Mouse (Mus musculus): ENCODE results near the gene Pole2. TPM values are rescaled to one million over a fixed set of nuclear protein-coding genes. Genes with fewer than 3 reads are reported as not detected.

Gene Pole2
- polyA plus RNA-seq, 1 experiment: 1.1 TPM

DNA sequence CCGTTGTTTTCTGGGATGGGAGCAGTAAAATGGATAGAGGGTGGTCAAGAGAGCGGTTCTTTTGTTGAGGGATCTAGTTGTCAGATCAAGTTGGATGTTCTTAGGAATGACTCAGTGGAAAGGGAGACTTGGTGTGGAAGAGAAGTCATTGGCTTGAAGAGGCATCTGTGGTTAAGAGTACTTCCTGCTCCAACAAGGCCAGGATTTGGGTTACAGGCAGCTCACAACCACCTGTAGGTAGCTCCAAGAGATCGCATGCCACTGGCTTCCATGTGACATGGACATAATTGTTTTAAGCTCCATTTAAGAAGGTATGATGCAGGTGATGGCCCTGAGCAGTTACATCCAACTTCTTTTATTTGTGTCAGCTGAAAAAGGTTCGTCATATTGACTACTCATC lies 21.8 kb upstream of the Pole2 start:
- H3K4me1 ChIP-seq (ENCODE audit: control insufficient read depth, insufficient read depth, low read length): no peaks in the 10 kb centered on the region
- 88% methylated on average over 4 of the region's 4 CpGs for WGBS
- H3K27me3 ChIP-seq (ENCODE audit: control insufficient read depth, insufficient read depth, low read length): no peaks in the 10 kb centered on the region

DNA sequence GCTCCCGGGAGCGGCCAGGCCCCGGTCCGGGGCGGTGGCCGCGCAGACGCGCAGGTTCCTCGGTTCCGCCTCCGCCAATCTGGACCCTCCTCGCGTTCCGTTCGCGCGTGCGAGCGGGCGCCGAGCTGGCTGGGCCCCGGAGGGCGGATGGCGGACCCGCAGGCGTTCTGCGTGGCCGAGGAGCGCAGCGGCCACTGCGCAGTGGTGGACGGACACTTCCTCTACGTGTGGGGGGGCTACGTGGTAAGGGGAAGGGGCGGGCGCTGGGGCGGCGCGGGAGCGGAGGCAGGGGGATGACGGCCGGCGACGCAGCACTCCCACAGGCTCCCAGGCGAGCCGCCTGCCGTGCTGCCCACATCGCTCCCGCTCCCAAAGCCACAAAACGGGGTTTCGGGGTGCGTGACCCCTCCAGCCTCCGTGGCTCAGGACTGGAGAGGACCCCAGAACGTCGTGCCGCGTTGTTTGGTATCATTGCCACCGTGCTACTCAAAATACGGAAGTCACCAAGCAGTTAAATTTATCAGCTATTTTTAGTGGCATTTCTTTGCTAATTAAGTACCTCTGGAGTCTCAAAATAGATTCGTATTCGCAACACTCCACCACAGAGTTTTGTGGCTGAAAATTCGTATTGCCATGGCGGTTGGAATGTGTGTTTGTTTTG lies 13.9 kb upstream of the Pole2 start:
- Histone ChIP-seq H3K27ac (ENCODE audit: insufficient read depth, low read length) (peak overlapping the region; percentile 65), H3K4me3 (replicated peaks; ENCODE audit: insufficient read depth, low read depth, low read length) (peak overlapping the region; percentile 96), H3K4me1 (ENCODE audit: control insufficient read depth, insufficient read depth, low read length) (no peaks in the 10 kb centered on the region), H3K27me3 (ENCODE audit: control insufficient read depth, insufficient read depth, low read length) (no peaks in the 10 kb centered on the region)
- TF ChIP-seq CTCF (IDR thresholded peaks at IDR 0.05; ENCODE audit: borderline replicate concordance, insufficient read depth, low read depth, low read length) (no peak), POLR2A (IDR thresholded peaks at IDR 0.05; ENCODE audit: borderline replicate concordance, insufficient read depth, low read length) (peak; percentile 85)
- DNase-seq: peak; percentile 83
- under 1% methylated on average over 61 of the region's 64 CpGs for WGBS

More for the DNA sequence above, 21.8 kb upstream of the Pole2 start:
- no peak for DNase-seq
- H3K27ac ChIP-seq (ENCODE audit: insufficient read depth, low read length): no peak overlapping the region
- no peak overlapping the region for H3K4me3 ChIP-seq (replicated peaks; ENCODE audit: insufficient read depth, low read depth, low read length)
- TF ChIP-seq POLR2A (IDR thresholded peaks at IDR 0.05; ENCODE audit: borderline replicate concordance, insufficient read depth, low read length): no peak
- TF ChIP-seq CTCF (IDR thresholded peaks at IDR 0.05; ENCODE audit: borderline replicate concordance, insufficient read depth, low read depth, low read length): no peak

DNA sequence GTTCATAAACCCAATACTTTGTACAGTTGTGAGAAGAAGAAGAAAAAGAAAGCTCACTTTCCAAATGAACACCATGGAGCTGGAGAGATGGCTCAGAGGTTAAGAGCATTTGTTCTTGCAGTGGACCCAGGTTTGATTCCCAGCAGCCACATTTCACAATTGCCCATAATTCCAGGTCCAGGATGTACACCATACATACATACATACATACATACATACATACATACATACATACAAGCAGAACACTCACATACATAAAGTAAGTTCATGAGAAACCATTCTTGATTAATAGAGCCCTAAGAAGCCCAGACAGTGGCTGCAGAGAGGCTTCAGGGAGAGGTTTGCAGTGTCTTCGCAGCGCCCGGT lies 13.4 kb upstream of the Pole2 start:
- 2% methylated on average over 3 of the region's 3 CpGs for WGBS
- DNase-seq: no peak
- Histone ChIP-seq H3K4me1 (ENCODE audit: control insufficient read depth, insufficient read depth, low read length) (no peaks in the 10 kb centered on the region), H3K27ac (ENCODE audit: insufficient read depth, low read length) (peak overlapping the region; percentile 65), H3K27me3 (ENCODE audit: control insufficient read depth, insufficient read depth, low read length) (no peaks in the 10 kb centered on the region), H3K4me3 (replicated peaks; ENCODE audit: insufficient read depth, low read depth, low read length) (peak overlapping the region; percentile 96)
- TF ChIP-seq POLR2A (IDR thresholded peaks at IDR 0.05; ENCODE audit: borderline replicate concordance, insufficient read depth, low read length) (no peak), CTCF (IDR thresholded peaks at IDR 0.05; ENCODE audit: borderline replicate concordance, insufficient read depth, low read depth, low read length) (no peak)

DNA sequence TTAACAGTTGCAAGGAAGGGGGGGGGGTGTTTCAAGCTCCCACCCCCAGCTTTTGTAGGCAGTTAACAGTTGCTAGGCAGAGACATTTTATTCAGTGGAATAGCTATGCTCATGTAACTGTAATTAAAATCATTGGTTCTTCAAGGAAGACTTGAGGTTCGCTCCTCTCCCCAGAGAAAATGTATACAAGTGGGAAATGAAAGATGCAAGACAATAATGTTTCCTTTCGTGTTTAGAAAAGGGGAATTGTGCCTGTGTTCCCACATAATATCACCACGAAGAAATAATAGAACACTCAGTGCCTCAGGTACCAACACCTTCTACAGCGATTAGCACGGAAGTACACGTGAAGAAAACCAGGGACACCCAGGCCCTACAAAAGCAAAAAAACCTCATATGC lies 12.9 kb upstream of the Pole2 start, which contains the start of gene Klhdc1:
TSS of gene Klhdc1 (plus strand) at position 301 of the 400 bp plus-strand sequence.
- no peak for DNase-seq
- Histone ChIP-seq H3K4me1 (ENCODE audit: control insufficient read depth, insufficient read depth, low read length) (no peaks in the 10 kb centered on the region), H3K4me3 (replicated peaks; ENCODE audit: insufficient read depth, low read depth, low read length) (peak within 1 kb of the TSS; percentile 96), H3K27ac (ENCODE audit: insufficient read depth, low read length) (peak within 1 kb of the TSS; percentile 65), H3K27me3 (ENCODE audit: control insufficient read depth, insufficient read depth, low read length) (no peaks in the 10 kb centered on the region)
- 63% methylated on average over 6 of the region's 6 CpGs for WGBS
- TF ChIP-seq CTCF (IDR thresholded peaks at IDR 0.05; ENCODE audit: borderline replicate concordance, insufficient read depth, low read depth, low read length): no peak

DNA sequence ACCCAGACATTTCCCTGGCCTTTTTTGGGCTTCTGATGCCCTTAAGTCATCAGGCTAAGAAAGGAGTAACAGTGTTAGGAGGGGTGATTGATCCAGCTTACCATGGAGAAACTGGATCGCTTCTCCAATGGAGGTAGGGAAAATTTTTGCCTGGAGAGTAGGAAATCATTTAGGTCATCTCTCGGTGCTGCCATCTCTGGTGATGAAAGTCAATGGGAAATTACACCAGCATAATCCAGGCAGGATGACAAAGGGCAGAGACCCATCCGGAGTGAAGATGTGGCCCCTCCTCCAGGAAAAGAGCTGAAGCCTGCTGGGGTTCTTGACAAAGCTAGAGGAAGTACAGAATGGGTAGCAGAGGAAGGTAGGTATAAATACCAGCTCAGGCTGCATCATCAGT lies 10.3 kb upstream of the Pole2 start:
- H3K4me1 ChIP-seq (ENCODE audit: control insufficient read depth, insufficient read depth, low read length): no peaks in the 10 kb centered on the region
- H3K27ac ChIP-seq (ENCODE audit: insufficient read depth, low read length): no peak overlapping the region
- WGBS: 30% methylated on average over 3 of the region's 3 CpGs
- no peak for TF ChIP-seq POLR2A (IDR thresholded peaks at IDR 0.05; ENCODE audit: borderline replicate concordance, insufficient read depth, low read length)
- TF ChIP-seq CTCF (IDR thresholded peaks at IDR 0.05; ENCODE audit: borderline replicate concordance, insufficient read depth, low read depth, low read length): no peak
- no peaks in the 10 kb centered on the region for H3K27me3 ChIP-seq (ENCODE audit: control insufficient read depth, insufficient read depth, low read length)
- no peak overlapping the region for H3K4me3 ChIP-seq (replicated peaks; ENCODE audit: insufficient read depth, low read depth, low read length)
- no peak for DNase-seq

DNA sequence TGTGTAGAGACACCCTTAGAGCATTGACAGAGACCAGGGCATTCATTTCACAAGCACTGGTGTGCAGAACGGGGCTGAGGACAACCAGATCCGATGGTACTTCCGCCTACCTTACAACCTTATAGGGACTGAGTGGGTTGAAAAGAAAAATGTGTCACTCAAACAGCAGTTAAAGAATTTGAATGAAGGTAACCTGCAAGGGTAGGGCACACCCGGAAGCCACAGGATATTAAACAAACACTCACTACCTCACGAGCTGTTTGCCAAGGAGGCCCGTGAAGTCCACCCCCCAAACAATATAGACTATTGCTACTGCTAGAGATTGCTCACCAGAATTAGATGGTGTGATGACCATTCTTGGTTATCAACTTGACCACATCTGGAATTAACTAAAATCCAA lies 7.8 kb upstream of the Pole2 start:
- no peak for TF ChIP-seq CTCF (IDR thresholded peaks at IDR 0.05; ENCODE audit: borderline replicate concordance, insufficient read depth, low read depth, low read length)
- TF ChIP-seq POLR2A (IDR thresholded peaks at IDR 0.05; ENCODE audit: borderline replicate concordance, insufficient read depth, low read length): no peak
- no peaks in the 10 kb centered on the region for H3K27me3 ChIP-seq (ENCODE audit: control insufficient read depth, insufficient read depth, low read length)
- 90% methylated on average over 6 of the region's 6 CpGs for WGBS
- H3K4me1 ChIP-seq (ENCODE audit: control insufficient read depth, insufficient read depth, low read length): no peaks in the 10 kb centered on the region
- no peak for DNase-seq
- no peak overlapping the region for H3K27ac ChIP-seq (ENCODE audit: insufficient read depth, low read length)
- no peak overlapping the region for H3K4me3 ChIP-seq (replicated peaks; ENCODE audit: insufficient read depth, low read depth, low read length)

DNA sequence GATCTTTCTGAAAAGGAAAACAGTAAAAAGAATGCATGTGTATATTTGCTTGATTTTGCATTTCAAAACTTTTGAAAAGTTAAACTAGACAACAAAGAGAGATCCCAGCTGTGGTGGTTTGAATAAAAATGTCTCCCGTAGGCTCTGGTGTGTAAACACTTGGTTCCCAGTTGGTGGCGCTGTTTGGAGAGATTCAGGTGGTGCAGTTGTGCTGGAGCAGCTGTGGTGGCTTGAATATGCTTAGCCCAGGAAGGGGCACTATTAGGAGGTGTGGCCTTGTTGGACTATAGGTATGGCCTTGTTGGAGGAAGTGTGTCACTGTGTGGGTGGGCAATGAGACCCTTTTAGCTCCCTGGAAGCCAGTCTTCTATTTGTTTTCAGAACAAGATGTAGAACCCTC lies 1.3 kb upstream of the Pole2 start:
- Histone ChIP-seq H3K27me3 (ENCODE audit: control insufficient read depth, insufficient read depth, low read length) (no peaks in the 10 kb centered on the region), H3K4me1 (ENCODE audit: control insufficient read depth, insufficient read depth, low read length) (no peaks in the 10 kb centered on the region), H3K27ac (ENCODE audit: insufficient read depth, low read length) (no peak overlapping the region), H3K4me3 (replicated peaks; ENCODE audit: insufficient read depth, low read depth, low read length) (no peak overlapping the region)
- TF ChIP-seq CTCF (IDR thresholded peaks at IDR 0.05; ENCODE audit: borderline replicate concordance, insufficient read depth, low read depth, low read length) (no peak), POLR2A (IDR thresholded peaks at IDR 0.05; ENCODE audit: borderline replicate concordance, insufficient read depth, low read length) (no peak)
- DNase-seq: no peak
- 65% methylated on average over 2 of the region's 2 CpGs for WGBS

DNA sequence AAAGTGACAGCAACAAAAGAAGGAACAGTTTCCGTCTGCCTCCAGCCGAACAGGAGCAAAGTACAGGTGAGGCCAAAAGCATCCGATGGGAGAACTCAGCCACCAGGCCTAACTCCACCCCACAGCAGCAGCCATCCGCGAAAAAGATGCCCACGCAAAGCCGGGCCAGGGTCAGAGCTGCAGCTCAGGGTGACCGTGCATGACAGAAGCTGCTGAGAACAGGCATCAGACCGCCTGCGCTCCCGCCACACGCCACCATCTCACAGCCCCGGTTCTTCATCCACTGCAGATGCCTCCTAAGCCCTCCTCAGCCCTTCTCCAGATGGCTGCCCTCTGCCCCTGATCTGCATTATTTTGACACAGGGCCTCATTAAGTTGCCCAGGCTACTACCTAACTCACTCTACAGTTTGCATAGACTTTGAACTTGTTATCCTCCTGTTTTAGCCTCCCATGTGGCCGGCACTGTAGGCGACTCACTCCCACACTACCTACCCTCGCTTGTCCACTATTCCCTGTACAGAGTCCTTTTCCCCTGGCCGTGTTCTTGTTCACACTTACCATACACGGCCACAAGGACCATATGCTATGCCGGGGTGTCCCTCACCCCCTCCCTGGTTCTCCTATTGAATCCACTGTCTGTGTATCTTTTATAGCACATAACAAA lies 7.2 kb downstream of the Pole2 start:
- no peak overlapping the region for H3K27ac ChIP-seq (ENCODE audit: insufficient read depth, low read length)
- no peak overlapping the region for H3K4me3 ChIP-seq (replicated peaks; ENCODE audit: insufficient read depth, low read depth, low read length)
- no peaks in the 10 kb centered on the region for H3K4me1 ChIP-seq (ENCODE audit: control insufficient read depth, insufficient read depth, low read length)
- TF ChIP-seq CTCF (IDR thresholded peaks at IDR 0.05; ENCODE audit: borderline replicate concordance, insufficient read depth, low read depth, low read length): no peak
- DNase-seq: no peak
- no peaks in the 10 kb centered on the region for H3K27me3 ChIP-seq (ENCODE audit: control insufficient read depth, insufficient read depth, low read length)
- 87% methylated on average over 19 of the region's 19 CpGs for WGBS
